Mouse (Mus musculus) intestine, embryonic 14.5 days (tissue): ENCODE data around the gene Serpinb1c. TPM values are rescaled to one million over a fixed set of nuclear protein-coding genes. Genes with fewer than 3 reads are reported as not detected.

Source experiments
- ATAC-seq: fragments of 200-750 bp; cut with Nextera tagmentation; replicated peaks from 2 replicates; pipeline ENCODE4 v1.8.0; 2017; ENCODE audit warnings: low read depth, moderate number of reproducible peaks, moderate TSS enrichment, moderate library complexity; ENCODE audit not compliant: low FRiP score, low TSS enrichment
- DNase-seq: peaks from one replicate; pipeline ENCODE4 v3.0.0-alpha.2; 2018; ENCODE audit warnings: low spot score
- H3K27ac ChIP-seq: fragments of 300-500 bp; sonication (generic); 2 replicates; pipeline ENCODE4 v1.5.1; 2014; ENCODE audit warnings: low read depth, mild to moderate bottlenecking, control low read depth
- H3K27me3 ChIP-seq: fragments of 300-500 bp; sonication (generic); replicated peaks from 2 replicates; pipeline ENCODE4 v1.6.1; 2014; ENCODE audit warnings: low read length, control low read depth; ENCODE audit not compliant: control insufficient read depth, insufficient read depth
- H3K36me3 ChIP-seq: fragments of 300-500 bp; sonication (generic); 2 replicates; pipeline ENCODE4 v1.6.1; 2014; ENCODE audit warnings: low read length, control low read depth; ENCODE audit not compliant: control insufficient read depth, insufficient read depth
- H3K4me1 ChIP-seq: fragments of 300-500 bp; sonication (generic); replicated peaks from 2 replicates; pipeline ENCODE4 v1.6.1; 2014; ENCODE audit warnings: low read length, control low read depth, mixed read lengths; ENCODE audit not compliant: control insufficient read depth, insufficient read depth
- H3K4me2 ChIP-seq: fragments of 300-500 bp; sonication (generic); 2 replicates; pipeline ENCODE4 v1.6.1; 2014; ENCODE audit warnings: low read length
- H3K4me3 ChIP-seq: fragments of 300-500 bp; sonication (generic); 2 replicates; pipeline ENCODE4 v1.5.1; 2014; ENCODE audit warnings: low read depth, low read length, control low read depth, mixed read lengths
- H3K9ac ChIP-seq: fragments of 300-500 bp; sonication (generic); 2 replicates; pipeline ENCODE4 v1.6.1; 2014; ENCODE audit warnings: mild to moderate bottlenecking, low read length
- H3K9me3 ChIP-seq: fragments of 300-500 bp; sonication (generic); 2 replicates; pipeline ENCODE4 v1.6.1; 2016; ENCODE audit warnings: low read length, control low read depth; ENCODE audit not compliant: control insufficient read depth
- WGBS: fragments of 180-500 bp; shearing (Covaris S2); extraction: QIAGEN DNeasy Blood & Tissue Kit; methylation state at CpG from one replicate; pipeline ENCODE4 v1.1.7; 2014; 5-methylcytosine and 5-hydroxymethylcytosine counted together
- polyA plus RNA-seq: library from polyadenylated mRNA; unstranded; fragments of >200 nt; fragmentation: Nextera tagmentation; extraction: Ambion mirVana; gene quantifications from 2 replicates; pipeline ENCODE4 v1.2.1, GENCODE M21; 2014

Gene Serpinb1c
- polyA plus RNA-seq, 1 experiment from 2014 or later, result not detected

GRCm38 (mm10) chr13:32839314-32839713 is 58.7 kb downstream of the Serpinb1c start:
- H3K4me3 ChIP-seq, result no peak overlapping the region
- DNase-seq (no peak), ATAC-seq (no peak)
- H3K36me3 ChIP-seq, result no peaks in the 10 kb centered on the region
- no peak overlapping the region for H3K9ac ChIP-seq
- no peaks in the 10 kb centered on the region for H3K4me1 ChIP-seq
- H3K27ac ChIP-seq, result no peak overlapping the region
- 44% methylated on average over 1 of the region's 1 CpGs for WGBS
- no peak overlapping the region for H3K4me2 ChIP-seq
- H3K27me3 ChIP-seq, result no peaks in the 10 kb centered on the region
- H3K9me3 ChIP-seq, result no peaks in the 10 kb centered on the region

DNA sequence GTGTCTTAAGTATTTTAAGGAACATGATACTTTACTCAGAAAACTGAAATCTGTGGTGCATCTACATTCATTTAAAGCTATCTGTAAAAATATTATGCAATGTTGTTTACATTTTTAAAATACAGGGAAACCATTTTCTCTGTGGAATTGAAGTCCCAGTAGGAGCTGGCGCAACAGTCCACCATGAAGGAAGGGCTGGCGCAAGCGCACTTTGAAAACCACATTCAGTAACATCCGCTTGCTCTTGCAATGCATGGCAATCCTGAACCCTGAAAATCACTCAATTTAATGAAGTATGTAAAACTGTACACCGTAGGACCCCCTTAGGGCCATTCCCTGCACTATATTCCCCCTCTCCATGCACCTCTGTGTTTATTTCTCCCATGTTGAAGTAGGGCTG is 63.5 kb downstream of the Serpinb1c start:
- WGBS, result 94% methylated on average over 5 of the region's 5 CpGs
- ATAC-seq (no peak), DNase-seq (no peak)
- Histone ChIP-seq H3K9me3 (no peaks in the 10 kb centered on the region), H3K9ac (no peak overlapping the region), H3K4me1 (no peaks in the 10 kb centered on the region), H3K4me2 (no peak overlapping the region), H3K4me3 (no peak overlapping the region), H3K27ac (no peak overlapping the region), H3K27me3 (no peaks in the 10 kb centered on the region), H3K36me3 (no peaks in the 10 kb centered on the region)

DNA sequence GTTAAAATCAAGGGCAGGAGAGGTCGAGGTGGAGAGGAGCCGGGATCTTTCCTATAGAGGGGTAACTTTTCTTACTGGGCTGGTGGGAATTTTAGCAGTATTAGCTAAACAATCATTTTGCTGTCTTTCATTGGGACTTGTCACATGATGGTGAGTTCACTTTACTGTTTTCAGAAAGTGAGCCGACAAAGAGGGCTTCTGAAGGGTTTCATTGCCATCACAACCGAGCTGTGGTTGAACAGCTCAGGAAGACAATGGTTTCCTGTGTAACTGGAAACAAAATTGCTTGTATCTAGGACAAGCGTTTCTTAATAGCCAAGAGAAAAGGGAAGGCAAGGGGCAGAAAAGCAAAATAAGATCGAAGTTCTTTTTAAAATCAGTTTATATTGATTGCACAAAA is 64.8 kb downstream of the Serpinb1c start:
- Histone ChIP-seq H3K9me3 (no peaks in the 10 kb centered on the region), H3K4me1 (no peaks in the 10 kb centered on the region), H3K36me3 (no peaks in the 10 kb centered on the region), H3K27ac (no peak overlapping the region), H3K27me3 (no peaks in the 10 kb centered on the region), H3K4me3 (no peak overlapping the region), H3K4me2 (no peak overlapping the region), H3K9ac (no peak overlapping the region)
- 72% methylated on average over 6 of the region's 6 CpGs for WGBS
- DNase-seq (no peak), ATAC-seq (no peak)

DNA sequence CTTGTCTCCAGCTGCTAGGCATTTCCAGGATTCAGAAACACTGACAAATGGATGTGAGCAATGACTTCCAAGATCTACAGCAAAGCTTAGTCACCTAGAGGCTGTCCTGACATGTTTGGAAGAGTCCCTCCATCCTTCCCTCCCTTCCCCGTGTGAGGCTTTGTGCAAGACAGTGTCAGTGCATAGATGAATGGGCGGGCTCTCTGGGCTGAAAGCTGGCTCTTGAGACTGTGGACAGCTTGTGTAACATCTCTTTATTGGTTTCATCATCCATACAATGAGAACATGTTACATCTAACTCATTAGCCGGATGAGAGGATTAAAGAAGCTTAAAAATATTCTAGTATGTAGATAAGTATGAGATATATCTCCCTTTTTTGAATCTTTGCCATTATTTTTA is 65.2 kb downstream of the Serpinb1c start:
- H3K4me2 ChIP-seq, result no peak overlapping the region
- WGBS, result 61% methylated on average over 3 of the region's 3 CpGs
- no peaks in the 10 kb centered on the region for H3K36me3 ChIP-seq
- H3K9me3 ChIP-seq, result no peaks in the 10 kb centered on the region
- DNase-seq, result no peak
- no peaks in the 10 kb centered on the region for H3K4me1 ChIP-seq
- no peaks in the 10 kb centered on the region for H3K27me3 ChIP-seq
- ATAC-seq, result no peak
- H3K4me3 ChIP-seq, result no peak overlapping the region
- no peak overlapping the region for H3K9ac ChIP-seq
- no peak overlapping the region for H3K27ac ChIP-seq

GRCm38 (mm10) chr13:32831505-32832273 is 66.3 kb downstream of the Serpinb1c start:
- H3K9me3 ChIP-seq, result no peaks in the 10 kb centered on the region
- peak overlapping the region; percentile 36 for H3K27ac ChIP-seq
- H3K4me1 ChIP-seq, result no peaks in the 10 kb centered on the region
- no peak overlapping the region for H3K4me3 ChIP-seq
- H3K4me2 ChIP-seq, result no peak overlapping the region
- 60% methylated on average over 3 of the region's 3 CpGs for WGBS
- no peak overlapping the region for H3K9ac ChIP-seq
- H3K27me3 ChIP-seq, result no peaks in the 10 kb centered on the region
- ATAC-seq (peak; percentile 76; the same call in 1 of the 2 replicates), DNase-seq (no peak)
- H3K36me3 ChIP-seq, result no peaks in the 10 kb centered on the region

Other genes with a start within 250 kb of the Serpinb1c start
- gene Mylk4, start 114.3 kb downstream of the Serpinb1c start, polyA plus RNA-seq, result not detected in 2 replicates
- gene Wrnip1, start 96.2 kb downstream of the Serpinb1c start, polyA plus RNA-seq, result 16.7 and 20.7 TPM in 2 replicates
- not detected in 2 replicates for gene D930007J09Rik, start 95.4 kb downstream of the Serpinb1c start, polyA plus RNA-seq
- 62.5 and 81.2 TPM in 2 replicates for gene Serpinb1a, start 47.0 kb downstream of the Serpinb1c start, polyA plus RNA-seq
- 3.9 and 4.6 TPM in 2 replicates for gene Serpinb6b, start 67.0 kb upstream of the Serpinb1c start, polyA plus RNA-seq
- gene Serpinb9, start 105.0 kb upstream of the Serpinb1c start, polyA plus RNA-seq, result 10.8 and 12.5 TPM in 2 replicates
- 0.12 and 0.17 TPM in 2 replicates for gene Serpinb9b, start 129.2 kb upstream of the Serpinb1c start, polyA plus RNA-seq
- gene Serpinb1b, start 180.4 kb upstream of the Serpinb1c start, polyA plus RNA-seq, result 0.34 TPM in 1 of 2 replicates, not detected in the other